Mouse (Mus musculus): ENCODE measurements around the gene Erbb2.
"Not testable (repeated sequence)": the region's sequence is repeated elsewhere in the genome, so short reads cannot be mapped to it uniquely, and the experiment has no call there.

The Erbb2 gene

DNA sequence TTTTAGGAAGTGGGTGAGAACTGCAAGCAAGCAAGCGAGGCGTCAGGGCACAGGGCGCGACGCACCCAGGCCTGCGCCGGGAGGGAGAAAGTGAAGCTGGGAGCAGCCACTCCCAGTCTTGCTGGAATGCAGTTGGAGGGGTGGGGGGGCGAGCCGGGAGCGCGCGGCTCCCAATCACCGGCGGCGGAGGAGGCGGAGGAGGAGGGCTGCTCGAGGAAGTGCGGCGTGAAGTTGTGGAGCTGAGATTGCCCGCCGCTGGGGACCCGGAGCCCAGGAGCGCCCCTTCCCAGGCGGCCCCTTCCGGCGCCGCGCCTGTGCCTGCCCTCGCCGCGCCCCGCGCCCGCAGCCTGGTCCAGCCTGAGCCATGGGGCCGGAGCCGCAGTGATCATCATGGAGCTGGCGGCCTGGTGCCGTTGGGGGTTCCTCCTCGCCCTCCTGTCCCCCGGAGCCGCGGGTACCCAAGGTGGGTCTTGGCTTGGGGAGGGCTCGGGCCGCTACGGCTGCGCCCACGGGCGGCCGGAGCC is at the start of gene Erbb2:
Gene Erbb2, plus strand, starts transcription at position 198 of the 524 bp plus-strand sequence.
- peak; percentile 90 to 92 for DNase-seq

DNA sequence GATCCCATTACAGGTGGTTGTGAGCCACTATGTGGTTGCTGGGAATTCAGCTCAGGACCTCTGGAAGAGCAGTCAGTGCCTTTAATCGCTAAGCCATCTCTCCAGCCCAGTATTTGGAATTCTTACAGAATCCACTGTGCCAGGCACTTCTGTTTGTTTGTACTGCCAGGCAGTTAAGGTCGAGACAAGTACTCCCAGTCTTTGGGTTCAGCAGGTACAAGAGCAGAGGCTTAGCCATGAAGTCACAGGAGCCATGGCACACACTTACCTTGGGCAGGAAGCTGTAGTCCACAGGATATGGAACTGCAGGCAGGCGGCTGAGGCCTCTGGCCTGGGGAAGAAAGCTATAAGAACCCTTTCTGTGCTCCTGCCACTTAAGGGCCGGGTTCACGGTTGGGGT is 48.5 kb upstream of the Erbb2 start:
- DNase-seq, result no peak

DNA sequence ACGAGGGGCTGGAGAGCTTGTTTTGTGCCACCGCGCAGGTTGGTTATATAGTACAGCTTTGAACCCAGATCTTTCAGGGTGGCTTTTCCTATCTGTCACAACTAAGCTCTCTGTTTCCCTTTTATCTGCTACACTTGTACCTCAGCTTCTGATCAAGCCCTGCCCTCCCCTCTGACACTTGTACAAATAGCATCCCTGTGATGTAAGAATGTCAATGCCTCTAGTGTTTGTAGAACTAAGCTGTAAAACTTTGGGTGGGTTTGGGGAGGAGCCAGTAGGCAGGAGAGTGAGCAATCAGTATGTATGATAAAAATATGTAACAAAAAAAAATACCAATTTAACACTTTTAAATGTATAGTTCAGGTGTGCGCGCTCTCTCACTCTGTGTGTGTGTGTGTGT is 47.9 kb upstream of the Erbb2 start:
- DNase-seq, result no peak

DNA sequence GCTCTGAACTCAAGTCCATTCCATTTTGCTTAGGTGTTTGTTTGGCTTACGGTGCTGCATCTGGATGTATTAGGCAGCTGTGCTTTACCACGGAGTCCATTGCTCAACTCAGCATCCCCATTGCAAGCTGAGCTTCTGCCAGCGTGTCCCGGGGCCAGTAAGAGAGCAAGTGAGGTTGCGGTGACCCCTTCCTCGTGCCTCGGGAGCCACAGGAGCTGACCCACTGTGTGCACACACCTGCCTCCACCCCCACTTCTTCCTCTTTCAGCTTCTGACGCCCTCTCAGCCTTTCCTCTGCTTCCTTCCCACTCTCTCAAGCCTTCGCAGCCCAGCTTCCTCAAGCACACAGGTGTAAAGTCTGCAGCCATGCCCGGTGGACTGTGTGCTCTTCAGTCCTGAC is 46.0 kb upstream of the Erbb2 start:
- no peak for DNase-seq

DNA sequence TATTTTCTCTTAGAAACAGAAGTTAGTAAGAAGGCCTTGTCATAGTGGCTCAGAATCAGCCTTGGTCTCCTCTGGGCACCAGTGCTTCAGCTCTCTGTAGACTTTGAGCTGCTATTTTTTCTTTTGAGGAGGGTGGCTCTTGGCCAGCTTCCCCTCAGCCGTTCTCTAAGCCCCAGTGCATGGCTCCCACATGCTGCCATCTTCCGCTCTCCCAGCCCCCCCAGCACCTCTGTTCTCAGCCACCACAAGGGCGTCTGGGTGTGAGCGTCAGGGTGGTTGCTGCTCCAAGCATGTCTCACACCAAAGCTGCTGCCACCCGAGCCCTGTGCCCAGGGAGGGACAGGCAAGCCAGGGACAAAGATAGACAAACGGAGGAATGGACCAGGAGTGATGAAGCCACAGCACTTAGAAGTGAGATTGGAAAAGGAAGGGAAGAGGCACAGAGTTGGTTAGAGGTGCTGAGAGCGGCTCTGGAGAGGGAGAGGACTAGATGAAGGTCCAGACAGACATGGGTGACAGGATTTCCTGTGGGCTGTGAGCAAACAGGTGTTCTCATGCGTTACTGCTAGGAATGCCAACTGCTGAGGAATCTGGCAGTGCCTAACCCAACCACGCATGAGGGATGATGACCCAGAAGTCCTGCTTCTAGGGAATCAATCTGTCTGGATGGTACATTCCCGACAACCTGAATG is 45.0 kb upstream of the Erbb2 start:
- DNase-seq, result peak in 1 of 2 experiments; percentile 31

DNA sequence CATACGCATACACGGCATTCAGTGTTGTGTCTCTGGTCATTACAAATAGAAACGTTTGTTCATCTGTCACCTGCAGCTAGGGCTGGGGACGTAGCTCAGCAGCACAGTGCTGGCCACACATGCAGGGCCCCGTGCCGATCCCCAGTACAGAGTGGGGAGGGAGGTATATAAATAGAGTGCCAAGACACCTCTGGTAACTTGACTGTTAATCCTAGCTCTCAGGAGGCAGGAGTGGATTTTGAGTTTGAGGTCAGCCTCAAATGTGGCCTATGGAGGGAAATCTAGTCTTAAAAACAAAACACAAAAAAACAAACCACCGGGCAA is 44.4 kb upstream of the Erbb2 start:
- DNase-seq, result no peak

DNA sequence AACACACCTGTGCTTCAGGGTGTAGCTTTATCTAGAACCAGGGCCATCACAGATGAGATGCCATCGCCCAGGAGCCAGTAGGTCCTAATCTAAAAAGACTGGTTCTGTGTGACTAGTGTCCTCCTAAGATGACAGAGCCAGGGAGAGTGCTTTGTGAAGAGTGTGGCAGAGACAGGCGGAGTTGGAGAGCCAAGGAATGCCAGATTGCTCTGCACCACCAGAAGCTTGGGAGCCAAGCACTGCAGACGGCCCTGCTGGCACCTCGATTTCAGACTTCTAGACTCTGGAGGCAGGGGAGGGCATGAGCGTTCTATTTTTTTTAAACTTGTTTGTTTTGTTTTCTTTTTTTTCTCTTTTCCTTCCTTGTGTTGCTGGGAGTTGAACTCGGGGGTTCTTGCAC is 42.9 kb upstream of the Erbb2 start:
- no peak for DNase-seq

DNA sequence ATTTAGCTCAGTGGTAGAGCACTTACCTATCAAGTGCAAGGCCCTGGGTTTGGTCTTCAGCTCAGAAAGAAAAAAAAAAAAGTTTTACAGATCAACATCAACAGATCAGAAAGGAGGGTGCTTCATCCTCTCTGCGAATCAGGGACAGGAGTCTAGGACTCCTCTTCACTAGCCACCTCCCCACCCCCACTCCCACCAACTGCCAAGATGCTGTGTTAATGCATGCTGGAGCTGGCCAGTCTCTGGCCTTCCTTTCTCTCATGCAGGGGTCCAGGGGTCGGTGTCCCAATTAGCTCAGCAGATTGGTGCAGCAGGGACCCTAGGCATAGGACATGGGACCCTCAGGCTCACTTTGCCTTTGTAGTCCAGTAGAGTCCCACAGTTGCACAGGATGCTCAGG is 41.7 kb upstream of the Erbb2 start:
- DNase-seq, result no peak

DNA sequence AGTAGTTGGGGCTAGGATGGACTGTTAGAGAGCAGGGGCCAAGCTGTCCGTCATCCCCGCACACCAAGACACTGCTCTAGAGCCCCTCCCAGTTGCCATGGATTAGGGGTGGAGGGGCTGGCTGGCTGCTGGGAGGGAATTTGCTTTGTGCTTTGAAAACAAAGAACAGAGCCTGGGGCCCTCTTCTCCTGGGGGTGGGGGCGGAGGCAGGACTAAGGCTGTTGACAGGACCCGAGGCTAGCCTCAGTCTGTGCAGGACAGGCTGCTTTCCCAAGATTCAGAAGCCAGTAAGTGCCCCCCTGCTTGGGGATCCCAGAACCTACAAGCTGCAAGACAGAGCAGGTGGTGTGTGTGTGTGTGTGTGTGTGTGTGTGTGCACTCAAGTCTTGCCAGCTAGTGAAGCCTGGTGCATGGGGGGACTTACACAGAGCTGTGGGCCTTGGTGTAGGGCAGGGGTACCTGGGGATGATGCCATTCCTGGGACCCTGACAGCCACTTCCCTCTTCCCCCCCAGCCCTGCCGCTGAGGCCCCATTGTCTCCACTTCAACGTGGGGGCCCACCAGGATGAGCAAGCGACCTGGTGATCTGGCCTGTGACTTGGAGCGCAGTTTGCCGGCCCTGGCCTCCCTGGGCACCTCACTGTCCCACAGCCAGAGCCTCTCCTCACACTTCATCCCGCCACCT is 40.6 kb upstream of the Erbb2 start:
- no peak for DNase-seq

DNA sequence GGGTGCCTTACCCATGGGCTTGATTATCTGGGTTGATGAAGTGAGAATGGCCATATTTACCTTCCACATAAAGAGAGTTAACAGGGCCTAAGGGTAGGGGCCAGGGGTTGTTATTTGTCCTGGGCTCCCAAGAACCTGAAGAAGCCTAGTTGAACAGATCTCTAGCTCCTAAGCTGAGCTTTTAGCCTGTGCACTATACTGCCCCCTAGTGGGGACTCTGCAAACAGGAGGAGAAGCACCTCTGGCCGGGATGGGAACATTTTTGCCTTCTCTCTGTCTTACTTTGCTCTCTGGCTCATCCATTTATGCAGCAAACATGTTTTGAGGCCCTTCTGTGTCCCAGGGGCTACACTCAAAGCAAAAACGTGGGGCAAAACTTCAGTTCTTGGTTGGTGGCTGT is 39.9 kb upstream of the Erbb2 start:
- peak; percentile 63 to 84 for DNase-seq

DNA sequence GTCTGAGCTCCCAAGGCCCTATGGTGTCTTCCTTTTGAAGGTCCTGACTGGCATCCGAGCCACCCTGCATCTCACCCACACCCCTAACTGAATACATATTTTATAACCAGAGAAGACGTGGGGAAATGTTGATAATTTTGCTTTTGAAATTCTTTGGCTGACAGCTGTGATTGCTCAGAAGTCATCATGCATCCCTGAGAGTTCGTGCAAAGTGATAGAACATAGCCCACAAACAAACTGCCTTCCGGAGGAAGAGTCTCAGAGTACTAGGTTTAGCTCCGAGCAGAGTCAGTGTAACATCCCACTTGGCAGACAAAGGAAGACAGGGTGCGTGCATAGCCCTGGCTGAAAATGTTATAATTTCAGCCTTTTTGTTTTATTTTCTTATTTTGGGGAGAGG is 39.0 kb upstream of the Erbb2 start:
- no peak for DNase-seq

DNA sequence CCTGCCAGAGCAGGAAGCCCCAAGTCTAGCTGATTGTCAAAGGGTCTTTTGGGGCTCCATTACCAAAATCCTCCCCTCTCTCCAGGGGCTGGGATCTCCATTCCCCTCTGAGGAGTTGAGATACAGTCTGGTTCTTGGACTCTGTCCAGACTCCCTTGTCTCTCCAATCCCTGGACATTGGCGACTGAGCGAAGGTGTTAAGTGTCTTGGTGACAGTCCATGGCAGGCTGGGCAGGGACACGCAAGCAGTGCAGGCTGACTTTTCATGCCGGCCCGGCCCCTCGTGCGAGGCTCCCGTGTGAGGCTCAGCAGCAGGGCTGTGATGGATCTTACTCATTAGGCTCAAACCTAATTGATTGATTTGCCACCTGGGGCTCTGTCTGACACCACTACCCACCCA is 38.0 kb upstream of the Erbb2 start:
- DNase-seq, result no peak

DNA sequence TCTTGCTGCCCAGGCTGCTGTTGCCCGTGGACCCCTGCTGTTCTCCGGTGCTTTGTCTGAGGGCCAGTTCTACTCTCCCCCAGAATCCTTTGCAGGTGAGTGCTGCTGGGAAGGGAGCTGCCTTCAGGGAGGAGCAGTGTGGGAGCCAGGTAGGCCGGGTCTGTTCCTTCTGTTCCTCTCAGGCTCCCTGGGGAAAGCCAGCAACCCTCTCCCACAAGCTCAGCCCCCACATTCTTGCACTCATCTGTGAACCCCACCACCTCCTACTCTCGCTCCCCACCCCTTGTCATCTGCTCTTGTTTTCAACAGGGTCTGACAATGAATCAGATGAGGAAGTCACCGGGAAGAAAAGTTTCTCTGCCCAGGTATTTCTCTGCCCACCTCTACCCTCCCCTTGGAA is 35.5 kb upstream of the Erbb2 start:
- DNase-seq, result no peak

DNA sequence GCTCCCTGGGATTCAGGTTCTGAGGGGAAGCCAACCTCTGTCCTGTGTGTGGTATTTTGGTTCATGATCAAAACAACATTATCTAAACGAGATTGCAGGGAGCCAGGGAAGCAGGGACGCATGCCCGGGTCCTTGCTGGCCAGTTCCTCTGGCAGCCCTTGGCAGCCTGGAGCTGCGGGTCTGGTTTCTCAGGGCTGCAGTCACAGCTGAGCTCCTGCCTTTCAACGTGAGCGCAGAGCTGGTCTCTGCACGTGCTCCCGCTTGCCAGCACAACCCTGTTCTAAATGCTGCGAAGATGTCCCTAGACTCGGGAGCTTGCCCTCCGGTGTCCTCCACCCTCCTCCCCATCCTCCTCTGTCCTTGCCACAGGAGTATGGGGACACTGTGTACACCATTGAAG is 34.5 kb upstream of the Erbb2 start:
- no peak for DNase-seq

DNA sequence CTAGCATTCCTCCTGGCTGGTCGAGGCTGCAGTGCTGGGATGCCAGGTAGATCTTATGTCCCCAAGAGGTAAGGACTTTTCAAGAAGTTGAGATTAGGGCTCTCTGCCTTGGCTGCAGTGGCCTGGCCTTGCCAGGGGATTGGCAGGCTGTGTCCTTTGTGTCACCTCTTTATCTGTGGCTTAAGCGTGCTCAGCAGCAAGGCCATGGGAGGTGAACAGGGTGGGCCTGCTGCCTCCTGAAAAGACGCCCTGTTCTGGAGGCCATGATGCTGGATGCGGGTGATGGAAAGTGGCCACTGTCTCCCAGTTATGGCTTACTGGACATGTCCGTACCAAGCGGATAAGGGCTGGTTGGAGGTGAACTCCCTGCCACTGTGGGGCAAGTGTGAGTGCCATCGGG is 32.9 kb upstream of the Erbb2 start:
- no peak for DNase-seq

DNA sequence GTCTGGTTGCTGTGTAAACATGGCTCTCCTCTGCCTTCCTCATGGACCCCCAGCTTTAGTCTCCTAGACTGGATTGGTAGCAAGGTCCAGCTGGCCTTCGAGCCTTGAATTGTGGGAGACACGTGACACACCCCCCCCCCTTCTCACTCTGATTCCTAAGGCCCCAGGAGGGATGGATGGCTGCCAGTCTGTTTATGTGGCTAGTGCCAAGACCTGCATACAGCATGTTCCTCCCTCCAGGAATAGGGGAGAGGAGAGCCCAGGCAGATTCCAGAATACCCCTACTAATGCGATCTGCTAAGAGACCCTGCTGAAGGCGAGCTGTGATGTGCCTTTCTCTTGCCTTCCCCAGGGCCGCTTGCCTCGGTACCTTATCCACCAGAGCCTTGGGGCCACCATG is 32.2 kb upstream of the Erbb2 start:
- DNase-seq, result peak; percentile 68 to 72

DNA sequence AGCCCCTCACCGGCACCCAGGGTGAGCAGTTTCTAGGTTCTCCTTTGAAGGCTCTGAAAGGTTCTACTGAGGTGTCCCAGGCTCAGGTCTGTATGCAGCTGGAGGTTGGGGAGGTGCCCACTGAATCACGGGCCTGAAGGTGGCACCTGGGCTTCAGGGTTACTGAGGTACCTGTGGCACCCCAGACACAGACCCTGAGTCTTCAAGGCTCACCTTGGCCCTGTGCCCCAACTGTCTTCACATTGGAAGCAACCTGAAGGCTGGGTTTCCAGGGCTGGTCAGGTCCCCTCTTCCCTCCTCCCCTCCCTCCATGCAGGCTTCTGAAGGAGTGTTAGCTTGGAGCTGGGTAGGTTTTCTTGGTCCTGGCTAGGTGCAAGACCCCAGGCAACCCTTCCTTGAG is 30.6 kb upstream of the Erbb2 start:
- DNase-seq, result no peak

DNA sequence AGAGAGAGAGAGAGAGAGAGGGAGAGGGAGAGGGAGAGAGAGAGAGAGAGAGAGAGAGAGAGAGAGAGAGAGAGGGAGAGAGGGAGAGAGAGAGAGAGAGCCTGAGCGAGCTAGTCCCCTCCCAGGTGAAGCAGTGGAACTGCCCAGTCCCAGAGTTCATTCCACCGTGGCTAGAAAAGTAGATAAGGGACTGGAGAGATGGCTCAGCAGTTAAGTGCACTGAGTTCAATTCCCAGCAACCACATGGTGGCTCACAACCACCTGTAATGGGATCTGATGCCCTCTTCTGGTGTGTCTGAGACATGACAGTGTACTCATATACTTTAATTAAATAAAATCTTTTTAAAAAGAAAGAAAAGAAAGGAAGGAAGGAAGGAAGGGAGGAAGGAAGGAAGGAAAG is 29.9 kb upstream of the Erbb2 start:
- DNase-seq, result not testable (repeated sequence)

DNA sequence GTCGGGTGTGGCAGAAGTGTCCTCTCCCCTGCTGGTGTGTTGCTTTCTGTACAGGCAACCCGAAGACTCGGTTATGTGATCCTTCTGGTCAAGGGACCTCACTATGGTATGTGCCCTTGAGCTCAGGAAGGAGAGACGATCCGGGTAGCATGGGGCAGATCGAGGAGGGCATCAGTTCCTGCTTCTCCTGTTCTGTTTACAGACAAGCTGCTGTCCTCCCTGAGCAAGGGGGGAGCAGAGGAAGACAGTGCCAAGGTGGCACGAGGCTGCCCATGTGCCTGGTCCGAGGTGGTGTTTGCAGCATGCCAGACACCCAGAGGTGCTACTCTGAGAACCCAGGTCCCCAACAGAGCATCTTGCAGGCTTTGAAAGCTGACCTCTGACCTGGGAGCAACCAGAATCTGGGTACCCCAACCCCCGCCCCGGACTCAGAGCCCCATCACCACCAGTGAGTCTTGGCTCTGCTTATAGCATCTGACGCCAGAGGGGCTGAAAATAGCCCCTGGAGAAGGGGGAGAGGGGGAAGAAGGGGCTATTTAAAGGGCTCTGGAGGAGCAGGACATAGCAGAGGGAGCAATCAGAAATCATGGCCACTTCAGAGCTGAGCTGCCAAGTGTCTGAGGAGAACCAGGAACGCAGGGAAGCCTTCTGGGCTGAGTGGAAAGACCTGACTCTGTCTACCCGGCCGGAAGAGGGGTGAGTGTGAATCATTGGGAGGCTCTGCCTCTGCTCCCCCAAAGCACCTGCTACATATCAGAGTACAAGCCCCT is 28.8 kb upstream of the Erbb2 start, which contains the start of gene Tcap:
Gene Tcap, plus strand, starts transcription at position 551 of the 770 bp plus-strand sequence.
- no peak for DNase-seq

DNA sequence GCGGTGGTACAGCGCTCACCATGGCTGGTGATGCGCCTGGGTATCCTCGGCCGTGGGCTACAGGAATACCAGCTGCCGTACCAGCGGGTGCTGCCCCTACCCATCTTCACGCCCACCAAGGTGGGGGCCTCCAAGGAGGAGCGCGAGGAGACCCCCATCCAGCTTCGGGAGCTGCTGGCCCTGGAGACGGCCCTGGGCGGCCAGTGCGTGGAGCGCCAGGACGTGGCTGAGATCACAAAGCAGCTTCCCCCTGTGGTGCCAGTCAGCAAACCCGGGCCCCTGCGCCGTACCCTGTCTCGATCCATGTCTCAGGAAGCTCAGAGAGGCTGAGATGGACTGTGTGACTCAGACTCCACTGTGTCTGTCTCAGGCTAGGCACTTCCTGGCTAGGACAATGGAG is 28.1 kb upstream of the Erbb2 start:
- no peak for DNase-seq

DNA sequence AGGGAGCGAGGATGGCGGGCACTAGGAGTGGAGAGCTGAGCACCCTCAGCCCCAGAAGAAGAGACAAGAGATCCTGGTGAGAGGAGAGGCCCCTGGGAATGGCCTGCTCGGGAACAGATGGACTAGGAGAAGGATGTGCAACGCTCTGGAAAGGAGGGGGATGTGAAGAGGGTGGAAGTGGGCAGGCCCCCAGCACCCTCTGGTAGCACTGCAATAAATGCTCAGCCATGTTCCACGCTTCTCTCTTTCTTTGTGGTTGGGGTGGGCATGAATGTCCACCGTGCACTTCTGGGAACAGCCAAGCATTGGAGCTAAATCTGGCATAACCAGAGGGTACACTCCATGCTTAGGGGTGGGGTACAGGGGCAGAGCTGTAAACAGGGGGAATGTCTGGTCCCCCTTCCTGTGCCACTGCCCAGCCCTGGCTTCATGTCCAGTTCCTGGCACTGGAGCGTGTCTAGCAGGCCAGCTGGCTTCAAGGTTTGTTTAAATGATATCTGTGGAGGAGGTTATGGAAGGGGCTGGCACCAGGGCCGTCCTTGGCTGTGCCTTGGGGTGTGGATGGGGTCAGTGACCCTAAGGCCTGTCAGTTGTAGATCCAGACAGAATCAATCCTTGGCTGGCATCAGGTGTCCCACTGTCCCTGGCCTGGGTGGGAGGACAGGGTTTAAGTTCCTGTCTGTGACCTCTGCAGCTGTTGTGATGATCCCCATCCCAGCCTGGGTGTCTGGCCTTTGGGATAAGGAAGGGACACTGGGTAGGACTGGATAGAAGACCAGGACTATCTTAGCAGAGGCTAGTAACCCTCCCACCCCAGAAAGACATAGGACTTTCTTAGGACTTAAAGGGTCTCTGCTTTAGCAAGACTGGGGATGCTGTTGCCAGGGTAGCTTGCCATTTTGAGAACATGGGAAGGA is 27.3 kb upstream of the Erbb2 start:
- DNase-seq, result no peak
